Mouse (Mus musculus) heart, embryonic 11.5 days (tissue): Measurements from ENCODE around the gene BC004004. TPM values are rescaled to one million over a fixed set of nuclear protein-coding genes. Genes with fewer than 3 reads are reported as not detected.

Experiments
- ATAC-seq: fragments of 200-750 bp; cut with Nextera tagmentation; replicated peaks from 2 replicates; pipeline ENCODE4 v1.8.0; 2017; ENCODE audit warnings: moderate library complexity; ENCODE audit not compliant: insufficient number of reproducible peaks, low FRiP score, low TSS enrichment
- H3K27ac ChIP-seq: fragments of 300-500 bp; sonication (generic); 2 replicates; pipeline ENCODE4 v1.5.1; 2014; ENCODE audit warnings: mild to moderate bottlenecking, low read depth, low read length
- H3K27me3 ChIP-seq: fragments of 300-500 bp; sonication (generic); 2 replicates; pipeline ENCODE4 v1.6.1; 2014; ENCODE audit warnings: mild to moderate bottlenecking, low read length, mixed read lengths; ENCODE audit not compliant: control insufficient read depth, insufficient read depth
- H3K36me3 ChIP-seq: fragments of 300-500 bp; sonication (generic); 2 replicates; pipeline ENCODE4 v1.6.1; 2014; ENCODE audit warnings: mild to moderate bottlenecking, low read length, moderate library complexity, mixed read lengths; ENCODE audit not compliant: control insufficient read depth, insufficient read depth
- H3K4me1 ChIP-seq: fragments of 300-500 bp; sonication (generic); 2 replicates; pipeline ENCODE4 v1.6.1; 2014; ENCODE audit warnings: low read length; ENCODE audit not compliant: control insufficient read depth, insufficient read depth
- H3K4me2 ChIP-seq: fragments of 300-500 bp; sonication (generic); 2 replicates; pipeline ENCODE4 v1.6.1; 2014; ENCODE audit warnings: mild to moderate bottlenecking, moderate library complexity
- H3K4me3 ChIP-seq: fragments of 300-500 bp; sonication (generic); 2 replicates; pipeline ENCODE4 v1.5.1; 2014; ENCODE audit warnings: low read depth, low read length
- H3K9ac ChIP-seq: fragments of 300-500 bp; sonication (generic); 2 replicates; pipeline ENCODE4 v1.6.1; 2014; ENCODE audit warnings: mild to moderate bottlenecking, low read depth, low read length, moderate library complexity
- H3K9me3 ChIP-seq: fragments of 300-500 bp; sonication (generic); replicated peaks from 2 replicates; pipeline ENCODE4 v1.6.1; 2016; ENCODE audit warnings: low read length; ENCODE audit not compliant: control insufficient read depth
- WGBS: fragments of 180-500 bp; shearing (Covaris S2); extraction: QIAGEN DNeasy Blood & Tissue Kit; methylation state at CpG from one replicate; pipeline ENCODE4 v1.1.7; 2014; ENCODE audit not compliant: insufficient replicate concordance; 5-methylcytosine and 5-hydroxymethylcytosine counted together
- polyA plus RNA-seq: library from polyadenylated mRNA; unstranded; fragments of >200 nt; fragmentation: Nextera tagmentation; extraction: Ambion mirVana; gene quantifications from 2 replicates; pipeline ENCODE4 v1.2.1, GENCODE M21; 2014

The BC004004 gene
- polyA plus RNA-seq, 1 experiment from 2014 or later: 90.6 TPM

GRCm38 (mm10) chr17:29325831-29326230 lies 57.2 kb downstream of the BC004004 start:
- no peak overlapping the region; the same call in 1 of the 2 replicates for H3K4me3 ChIP-seq
- no peak overlapping the region for H3K27ac ChIP-seq
- peaks cover 43% of the 10 kb centered on the region for H3K27me3 ChIP-seq
- peaks cover 21% of the 10 kb centered on the region for H3K4me1 ChIP-seq
- H3K36me3 ChIP-seq: no peaks in the 10 kb centered on the region
- no peak overlapping the region for H3K9ac ChIP-seq
- ATAC-seq: no peak
- H3K4me2 ChIP-seq: no peak overlapping the region
- 55% methylated on average over 13 of the region's 13 CpGs for WGBS
- H3K9me3 ChIP-seq: no peaks in the 10 kb centered on the region

GRCm38 (mm10) chr17:29326531-29327529 lies 58.2 kb downstream of the BC004004 start:
- Histone ChIP-seq H3K9ac (peak overlapping the region; percentile 54; the same call in 1 of the 2 replicates), H3K36me3 (0 out of 2 replicates have a peak, but pooled peaks cover 2% of the 10 kb centered on the region), H3K4me3 (peak overlapping the region; percentile 34), H3K4me2 (peak overlapping the region; percentile 68), H3K4me1 (peaks cover 28% of the 10 kb centered on the region), H3K27me3 (peaks cover 33% of the 10 kb centered on the region), H3K9me3 (no peaks in the 10 kb centered on the region), H3K27ac (no peak overlapping the region)
- WGBS: 18% methylated on average over 52 of the region's 52 CpGs
- no peak for ATAC-seq

- no peak for ATAC-seq
- peaks cover 25% of the 10 kb centered on the region for H3K27me3 ChIP-seq
- WGBS: 76% methylated on average over 9 of the region's 9 CpGs
- no peak overlapping the region for H3K4me2 ChIP-seq
- H3K9me3 ChIP-seq: no peaks in the 10 kb centered on the region
- H3K9ac ChIP-seq: no peak overlapping the region
- H3K27ac ChIP-seq: no peak overlapping the region
- peaks cover 7% of the 10 kb centered on the region; the same call in 1 of the 2 replicates for H3K36me3 ChIP-seq
- H3K4me1 ChIP-seq: peaks cover 24% of the 10 kb centered on the region
- H3K4me3 ChIP-seq: no peak overlapping the region
These were observed 59.1 kb downstream of the BC004004 start for GRCm38 (mm10) chr17:29327691-29328090.

GRCm38 (mm10) chr17:29330221-29330620 lies 61.6 kb downstream of the BC004004 start:
- H3K27ac ChIP-seq: no peak overlapping the region
- 80% methylated on average over 3 of the region's 3 CpGs for WGBS
- H3K36me3 ChIP-seq: peaks cover 22% of the 10 kb centered on the region
- ATAC-seq: no peak
- H3K4me3 ChIP-seq: no peak overlapping the region
- H3K4me1 ChIP-seq: peaks cover 24% of the 10 kb centered on the region
- no peak overlapping the region for H3K9ac ChIP-seq
- H3K27me3 ChIP-seq: peaks cover 18% of the 10 kb centered on the region
- H3K9me3 ChIP-seq: no peaks in the 10 kb centered on the region
- no peak overlapping the region for H3K4me2 ChIP-seq

GRCm38 (mm10) chr17:29330671-29331410 lies 62.3 kb downstream of the BC004004 start:
- no peaks in the 10 kb centered on the region for H3K9me3 ChIP-seq
- H3K36me3 ChIP-seq: peaks cover 28% of the 10 kb centered on the region
- H3K27ac ChIP-seq: peak overlapping the region; percentile 25; the same call in 1 of the 2 replicates
- H3K4me1 ChIP-seq: peaks cover 24% of the 10 kb centered on the region
- WGBS: 12% methylated on average over 5 of the region's 5 CpGs
- no peak for ATAC-seq
- H3K27me3 ChIP-seq: peaks cover 15% of the 10 kb centered on the region
- no peak overlapping the region for H3K4me2 ChIP-seq
- no peak overlapping the region for H3K4me3 ChIP-seq
- no peak overlapping the region for H3K9ac ChIP-seq

DNA sequence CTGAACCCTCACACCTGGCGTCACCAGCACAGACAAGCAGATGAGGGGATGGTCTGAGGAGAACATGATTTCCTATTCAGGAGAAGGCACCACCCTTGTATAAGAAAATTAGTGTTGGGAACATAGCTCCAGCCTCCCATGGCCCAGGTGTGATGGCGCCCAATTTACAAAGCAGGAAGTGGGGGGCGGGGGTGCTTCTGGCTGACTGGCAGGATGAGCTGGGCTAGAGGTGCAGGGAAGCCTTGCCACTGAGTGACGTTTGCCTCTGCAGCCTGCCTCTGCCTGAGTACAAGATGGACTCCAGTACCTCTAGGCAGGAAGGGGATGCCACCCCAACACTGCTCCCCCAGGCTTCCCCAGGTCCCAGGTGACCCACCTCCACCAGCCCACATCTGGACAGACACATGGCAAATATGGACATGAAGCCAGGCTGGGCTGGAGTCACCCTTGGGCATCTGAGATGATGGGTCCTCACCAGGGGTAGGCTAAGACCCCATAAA lies 63.6 kb downstream of the BC004004 start:
- Histone ChIP-seq H3K4me2 (no peak overlapping the region), H3K4me1 (peaks cover 15% of the 10 kb centered on the region), H3K9me3 (no peaks in the 10 kb centered on the region), H3K27ac (no peak overlapping the region), H3K4me3 (no peak overlapping the region), H3K27me3 (peaks cover 8% of the 10 kb centered on the region), H3K9ac (no peak overlapping the region), H3K36me3 (peaks cover 36% of the 10 kb centered on the region)
- no peak for ATAC-seq
- WGBS: 77% methylated on average over 4 of the region's 4 CpGs

GRCm38 (mm10) chr17:29336266-29336990 lies 67.8 kb downstream of the BC004004 start:
- Histone ChIP-seq H3K4me1 (peaks cover 17% of the 10 kb centered on the region), H3K36me3 (peaks cover 56% of the 10 kb centered on the region), H3K4me2 (no peak overlapping the region), H3K9me3 (no peaks in the 10 kb centered on the region), H3K27me3 (no peaks in the 10 kb centered on the region), H3K4me3 (no peak overlapping the region), H3K9ac (no peak overlapping the region), H3K27ac (no peak overlapping the region)
- 90% methylated on average over 19 of the region's 19 CpGs for WGBS
- ATAC-seq: no peak
